16 mouse cellular contexts compared by ENCODE assay signal in genomic region chr12:107771325-107771724, GRCm38 (mm10).
"Had no signal": no experiment of that assay in that cellular context is flagged by ENCODE, and none has a peak within 500 bp of the region (broad histone marks: within the 10 kb centered on the region; RNA-seq: fewer than 3 reads in every experiment).

No protein-coding gene starts in this region.

- H3K36me3 ChIP-seq: midbrain, embryonic 10.5 days; midbrain, embryonic 12.5 days; neural tube, embryonic 13.5 days; neural tube, embryonic 15.5 days had no signal

- H3K4me1 ChIP-seq: midbrain, embryonic 10.5 days; neural tube, embryonic 13.5 days; neural tube, embryonic 15.5 days had no signal

- H3K4me2 ChIP-seq: lung, embryonic 14.5 days; midbrain, embryonic 12.5 days; neural tube, embryonic 13.5 days; neural tube, embryonic 15.5 days had no signal

- H3K9ac ChIP-seq: lung, embryonic 14.5 days; midbrain, embryonic 12.5 days; neural tube, embryonic 13.5 days; neural tube, embryonic 15.5 days had no signal

- H3K4me3 ChIP-seq: midbrain, embryonic 10.5 days; midbrain, embryonic 12.5 days; myocyte; neural tube, embryonic 13.5 days; neural tube, embryonic 15.5 days had no signal

- H3K27ac ChIP-seq: midbrain, embryonic 10.5 days; midbrain, embryonic 12.5 days; neural tube, embryonic 13.5 days; neural tube, embryonic 15.5 days had no signal

- H3K27me3 ChIP-seq: midbrain, embryonic 12.5 days; neural tube, embryonic 13.5 days; neural tube, embryonic 15.5 days had no signal

- DNase-seq: lung, adult 18-20 months; lung, embryonic 14.5 days; lung, postnatal 10 days; lung, postnatal 4 days; midbrain, embryonic 14.5 days; retina, postnatal 1 day; right cerebral cortex, adult 18-20 months; right cerebral cortex, postnatal 25 days; thymus, adult 18-20 months; thymus, postnatal 14 days had no signal

- ATAC-seq: midbrain, embryonic 16.5 days had no signal

- H3K9me3 ChIP-seq: midbrain, embryonic 12.5 days; neural tube, embryonic 13.5 days; neural tube, embryonic 15.5 days had no signal
